Mouse (Mus musculus) adrenal gland, postnatal 4 days (tissue): ENCODE measurements around the gene Myh15. TPM values are rescaled to one million over a fixed set of nuclear protein-coding genes. Genes with fewer than 3 reads are reported as not detected.

ENCODE experiments used
- total RNA-seq, 2 experiments: library from RNA; stranded (reverse); gene quantifications; 2 replicates each; pipeline ENCODE4 v1.2.3; 2021

The Myh15 gene
- total RNA-seq, 2 experiments from 2014 or later: not detected

Other genes with a start within 250 kb of the Myh15 start
- gene Retnlb, start 240.6 kb upstream of the Myh15 start, total RNA-seq: not detected
- under 1 TPM in 1 of 2 experiments, not detected in 1; 0.73 TPM for gene Retnla, start 214.9 kb upstream of the Myh15 start, total RNA-seq
- gene Retnlg, start 184.9 kb upstream of the Myh15 start, total RNA-seq: 10 to 100 TPM in 1 of 2 experiments, 1 to 10 TPM in 1; 3.9 to 10.1 TPM
- gene Dzip3, start 63.3 kb upstream of the Myh15 start, total RNA-seq: 10 to 100 TPM; 22.2 to 25.1 TPM
- gene Cip2a, start 63.3 kb upstream of the Myh15 start, total RNA-seq: 10 to 100 TPM; 11.9 to 15.1 TPM